Mouse (Mus musculus): Measurements from ENCODE around the gene Strada. TPM values are rescaled to one million over a fixed set of nuclear protein-coding genes. Genes with fewer than 3 reads are reported as not detected.
"Not testable (repeated sequence)": the region's sequence is repeated elsewhere in the genome, so short reads cannot be mapped to it uniquely, and the experiment has no call there.

Strada gene
- polyA plus RNA-seq, 1 experiment from 2014 or later, result 27.4 TPM

DNA sequence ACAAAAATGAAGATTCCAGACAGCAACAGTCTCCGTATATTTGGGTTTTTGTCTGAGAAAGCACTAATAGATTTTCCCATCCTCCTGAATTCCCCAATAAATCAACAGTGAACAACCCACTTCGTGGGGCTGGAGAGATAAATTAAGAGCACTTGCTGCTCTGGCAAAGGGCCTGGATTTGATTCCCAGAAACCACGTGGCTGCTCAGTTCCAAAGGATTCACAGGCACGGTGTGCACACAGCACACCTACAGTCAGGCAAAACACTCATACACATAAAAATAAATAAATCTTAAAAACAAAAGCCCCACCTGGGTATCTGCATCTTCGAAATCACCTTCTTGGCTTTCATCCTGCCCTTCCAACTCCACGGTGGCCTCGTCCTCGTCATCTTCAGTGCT, 10.8 kb upstream of the Strada start:
- 94% methylated on average over 8 of the region's 8 CpGs for WGBS
- no peak overlapping the region for H3K27ac ChIP-seq
- H3K4me3 ChIP-seq (replicated peaks; ENCODE audit: low read length), result no peak overlapping the region
- no peaks in the 10 kb centered on the region for H3K9me3 ChIP-seq (ENCODE audit: control insufficient read depth, low read length)
- no peak for ATAC-seq (ENCODE audit: low FRiP score)
- no peak for DNase-seq (ENCODE audit: low spot score)
- no peaks in the 10 kb centered on the region for H3K27me3 ChIP-seq (ENCODE audit: control insufficient read depth, insufficient read depth, low read length)
- H3K9ac ChIP-seq, result no peak overlapping the region
- H3K4me2 ChIP-seq (replicated peaks), result no peak overlapping the region
- peaks cover 54% of the 10 kb centered on the region for H3K36me3 ChIP-seq (replicated peaks; ENCODE audit: control insufficient read depth, insufficient read depth)
- H3K4me1 ChIP-seq (replicated peaks; ENCODE audit: control insufficient read depth, insufficient read depth, low read length), result peaks cover 15% of the 10 kb centered on the region

DNA sequence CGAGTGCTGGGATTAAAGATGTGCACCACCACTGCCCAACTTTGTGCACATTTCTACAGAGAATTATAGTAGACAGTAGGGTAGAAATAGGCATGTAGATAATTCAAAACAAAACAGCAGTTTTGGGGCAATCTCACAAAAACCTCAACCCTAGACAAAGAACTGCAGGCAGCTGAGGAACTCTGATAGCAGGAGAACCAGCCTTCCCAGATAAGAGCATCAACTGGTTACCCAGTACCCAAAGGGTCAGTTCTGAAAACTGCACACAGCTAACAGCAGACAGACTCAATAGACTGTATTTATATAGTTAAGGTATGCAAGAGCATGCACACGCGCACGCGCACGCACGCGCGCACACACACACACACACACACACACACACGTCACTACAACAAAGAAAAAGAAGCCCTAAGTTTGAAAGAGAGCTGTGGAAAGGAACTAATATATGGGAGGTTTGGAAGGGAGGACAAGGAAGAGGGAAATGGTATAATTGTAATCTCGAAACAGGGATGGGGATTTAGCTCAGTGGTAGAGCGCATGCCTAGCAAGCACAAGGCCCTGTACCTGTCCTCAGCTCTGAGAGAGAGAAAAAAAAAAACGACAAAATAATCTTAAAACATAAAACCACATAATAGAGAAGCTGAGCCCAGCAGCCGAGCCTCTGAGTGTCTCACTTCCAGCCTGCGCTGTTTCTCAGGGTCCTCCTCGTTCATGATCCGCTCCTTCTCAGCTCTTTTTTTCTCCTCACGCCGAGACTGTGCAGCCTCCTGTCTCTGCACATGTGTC, 438 bp downstream of the Strada start:
- Histone ChIP-seq H3K27me3 (ENCODE audit: control insufficient read depth, insufficient read depth, low read length) (no peaks in the 10 kb centered on the region), H3K4me1 (replicated peaks; ENCODE audit: control insufficient read depth, insufficient read depth, low read length) (no peaks in the 10 kb centered on the region), H3K36me3 (replicated peaks; ENCODE audit: control insufficient read depth, insufficient read depth) (peaks cover 93% of the 10 kb centered on the region), H3K4me3 (replicated peaks; ENCODE audit: low read length) (no peak overlapping the region), H3K27ac (no peak overlapping the region), H3K4me2 (replicated peaks) (no peak overlapping the region), H3K9ac (no peak overlapping the region), H3K9me3 (ENCODE audit: control insufficient read depth, low read length) (no peaks in the 10 kb centered on the region)
- ATAC-seq (ENCODE audit: low FRiP score) (no peak), DNase-seq (ENCODE audit: low spot score) (no peak)
- WGBS, result 94% methylated on average over 19 of the region's 19 CpGs

DNA sequence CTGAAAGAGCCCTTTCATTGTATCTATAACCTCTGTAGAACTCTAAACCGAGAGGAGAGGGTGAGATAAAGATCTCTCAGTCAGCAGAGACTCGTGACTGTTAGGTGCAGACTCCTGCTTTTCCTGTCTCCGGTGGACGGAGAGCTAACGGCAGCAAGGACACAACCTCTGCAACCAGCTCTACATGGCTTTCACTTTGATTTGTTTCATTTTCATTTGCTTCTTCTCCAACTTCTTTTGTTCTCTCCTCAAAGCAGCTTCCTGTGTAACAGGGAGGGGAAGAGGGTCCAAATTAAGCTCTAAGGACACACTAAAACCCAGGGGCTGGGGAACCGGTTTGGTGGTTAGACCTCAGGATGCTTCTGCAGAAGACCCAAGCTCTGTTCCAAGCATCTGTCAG, 1.2 kb downstream of the Strada start:
- H3K36me3 ChIP-seq (replicated peaks; ENCODE audit: control insufficient read depth, insufficient read depth), result peaks cover 88% of the 10 kb centered on the region
- WGBS, result 85% methylated on average over 6 of the region's 6 CpGs
- H3K4me3 ChIP-seq (replicated peaks; ENCODE audit: low read length), result no peak overlapping the region

DNA sequence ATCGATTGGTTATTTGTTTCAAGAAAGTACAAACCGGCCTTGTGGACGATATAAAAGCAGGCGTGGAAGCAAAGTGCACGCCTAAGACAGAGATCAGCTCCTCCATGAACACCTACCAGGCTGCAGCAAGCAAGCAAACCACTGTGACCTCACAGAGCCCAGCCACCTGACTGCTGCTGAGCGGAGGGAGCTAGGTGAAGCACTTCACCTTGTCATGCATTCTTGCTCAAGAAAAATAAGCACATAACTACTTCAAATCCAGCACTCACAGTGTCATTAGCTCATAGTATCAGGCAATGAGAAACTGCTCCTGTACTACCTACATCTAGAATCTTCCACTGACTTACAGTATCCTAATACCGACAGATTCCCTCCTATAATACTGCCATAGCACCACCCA, 2.0 kb downstream of the Strada start:
- not testable (repeated sequence) for H3K9ac ChIP-seq; ATAC-seq (ENCODE audit: low FRiP score); H3K4me3 ChIP-seq (replicated peaks; ENCODE audit: low read length); H3K4me1 ChIP-seq (replicated peaks; ENCODE audit: control insufficient read depth, insufficient read depth, low read length); H3K9me3 ChIP-seq (ENCODE audit: control insufficient read depth, low read length); DNase-seq (ENCODE audit: low spot score); H3K27me3 ChIP-seq (ENCODE audit: control insufficient read depth, insufficient read depth, low read length); H3K4me2 ChIP-seq (replicated peaks); H3K27ac ChIP-seq
- 96% methylated on average over 7 of the region's 7 CpGs for WGBS
- H3K36me3 ChIP-seq (replicated peaks; ENCODE audit: control insufficient read depth, insufficient read depth), result peaks cover 81% of the 10 kb centered on the region

More for the DNA sequence above, 1.2 kb downstream of the Strada start:
- Histone ChIP-seq H3K27ac (no peak overlapping the region), H3K9me3 (ENCODE audit: control insufficient read depth, low read length) (no peaks in the 10 kb centered on the region), H3K27me3 (ENCODE audit: control insufficient read depth, insufficient read depth, low read length) (no peaks in the 10 kb centered on the region), H3K9ac (no peak overlapping the region), H3K4me1 (replicated peaks; ENCODE audit: control insufficient read depth, insufficient read depth, low read length) (no peaks in the 10 kb centered on the region), H3K4me2 (replicated peaks) (no peak overlapping the region)
- ATAC-seq (ENCODE audit: low FRiP score) (no peak), DNase-seq (ENCODE audit: low spot score) (no peak)

DNA sequence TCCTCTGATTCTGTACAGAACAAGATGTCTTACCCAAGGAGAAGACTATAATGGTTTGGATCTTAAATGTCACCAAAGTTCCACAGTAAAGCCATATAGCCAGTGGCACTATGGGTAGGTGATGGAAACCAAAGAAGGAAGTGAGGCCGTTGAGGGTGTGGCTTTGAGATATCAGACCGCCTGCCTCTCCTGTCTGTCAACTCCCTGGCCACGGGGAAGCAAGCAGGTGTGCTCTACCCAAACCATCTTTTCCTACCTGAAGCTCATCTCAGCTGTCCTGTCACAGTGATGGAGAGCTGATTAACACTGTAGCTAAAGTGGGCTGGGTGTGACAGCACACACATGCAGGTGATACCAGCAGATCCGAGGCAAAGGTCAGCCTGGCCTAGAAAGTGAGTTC, 3.7 kb downstream of the Strada start:
- Histone ChIP-seq H3K4me1 (replicated peaks; ENCODE audit: control insufficient read depth, insufficient read depth, low read length) (peaks cover 3% of the 10 kb centered on the region; the same call in 1 of the 2 replicates), H3K9ac (no peak overlapping the region), H3K4me2 (replicated peaks) (no peak overlapping the region), H3K4me3 (replicated peaks; ENCODE audit: low read length) (no peak overlapping the region), H3K27me3 (ENCODE audit: control insufficient read depth, insufficient read depth, low read length) (no peaks in the 10 kb centered on the region), H3K9me3 (ENCODE audit: control insufficient read depth, low read length) (no peaks in the 10 kb centered on the region), H3K27ac (no peak overlapping the region), H3K36me3 (replicated peaks; ENCODE audit: control insufficient read depth, insufficient read depth) (peaks cover 64% of the 10 kb centered on the region)
- DNase-seq (ENCODE audit: low spot score) (no peak), ATAC-seq (ENCODE audit: low FRiP score) (no peak)
- 87% methylated on average over 4 of the region's 4 CpGs for WGBS

DNA sequence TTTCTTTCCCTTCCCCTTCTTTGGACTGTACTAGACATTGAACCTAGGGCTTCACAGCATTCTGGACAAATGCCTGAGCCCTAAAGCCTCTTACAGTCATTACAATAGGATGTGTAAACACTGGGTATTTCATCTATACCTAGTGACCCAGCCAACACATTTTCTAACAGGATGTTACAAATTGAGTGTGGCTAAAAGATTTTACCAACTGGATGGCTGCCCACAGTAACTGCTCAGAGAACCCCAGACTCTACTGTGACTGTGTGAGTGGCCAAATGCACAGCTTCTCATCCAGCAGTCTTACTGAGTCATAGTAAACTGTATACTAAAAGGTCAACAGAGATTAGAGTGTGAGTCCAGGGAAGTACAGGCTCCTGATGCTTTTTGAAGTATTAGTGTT, 6.6 kb downstream of the Strada start:
- no peak overlapping the region for H3K27ac ChIP-seq
- H3K4me2 ChIP-seq (replicated peaks), result no peak overlapping the region
- H3K9me3 ChIP-seq (ENCODE audit: control insufficient read depth, low read length), result no peaks in the 10 kb centered on the region
- no peak for DNase-seq (ENCODE audit: low spot score)
- ATAC-seq (ENCODE audit: low FRiP score), result no peak
- H3K4me1 ChIP-seq (replicated peaks; ENCODE audit: control insufficient read depth, insufficient read depth, low read length), result peaks cover 10% of the 10 kb centered on the region; the same call in 1 of the 2 replicates
- no peak overlapping the region for H3K4me3 ChIP-seq (replicated peaks; ENCODE audit: low read length)
- peaks cover 37% of the 10 kb centered on the region for H3K36me3 ChIP-seq (replicated peaks; ENCODE audit: control insufficient read depth, insufficient read depth)
- no peak overlapping the region for H3K9ac ChIP-seq
- no peaks in the 10 kb centered on the region for H3K27me3 ChIP-seq (ENCODE audit: control insufficient read depth, insufficient read depth, low read length)

- no peaks in the 10 kb centered on the region for H3K9me3 ChIP-seq (ENCODE audit: control insufficient read depth, low read length)
- no peak overlapping the region for H3K27ac ChIP-seq
- no peak overlapping the region for H3K4me3 ChIP-seq (replicated peaks; ENCODE audit: low read length)
- H3K36me3 ChIP-seq (replicated peaks; ENCODE audit: control insufficient read depth, insufficient read depth), result peaks cover 33% of the 10 kb centered on the region
- peaks cover 10% of the 10 kb centered on the region; the same call in 1 of the 2 replicates for H3K4me1 ChIP-seq (replicated peaks; ENCODE audit: control insufficient read depth, insufficient read depth, low read length)
- no peaks in the 10 kb centered on the region for H3K27me3 ChIP-seq (ENCODE audit: control insufficient read depth, insufficient read depth, low read length)
- no peak for ATAC-seq (ENCODE audit: low FRiP score)
- 96% methylated on average over 7 of the region's 7 CpGs for WGBS
- H3K9ac ChIP-seq, result no peak overlapping the region
- DNase-seq (ENCODE audit: low spot score), result no peak
- H3K4me2 ChIP-seq (replicated peaks), result no peak overlapping the region
These were observed 7.1 kb downstream of the Strada start for GRCm38 (mm10) chr11:106194891-106195290.

GRCm38 (mm10) chr11:106194155-106194541, 7.8 kb downstream of the Strada start:
- Histone ChIP-seq H3K27ac (peak overlapping the region; percentile 85), H3K27me3 (ENCODE audit: control insufficient read depth, insufficient read depth, low read length) (no peaks in the 10 kb centered on the region), H3K4me2 (replicated peaks) (peak overlapping the region; percentile 64), H3K36me3 (replicated peaks; ENCODE audit: control insufficient read depth, insufficient read depth) (peaks cover 29% of the 10 kb centered on the region), H3K4me3 (replicated peaks; ENCODE audit: low read length) (peak overlapping the region; percentile 69), H3K9ac (peak overlapping the region; percentile 61), H3K9me3 (ENCODE audit: control insufficient read depth, low read length) (no peaks in the 10 kb centered on the region), H3K4me1 (replicated peaks; ENCODE audit: control insufficient read depth, insufficient read depth, low read length) (peaks cover 10% of the 10 kb centered on the region; the same call in 1 of the 2 replicates)
- no peak for DNase-seq (ENCODE audit: low spot score)
- no peak for ATAC-seq (ENCODE audit: low FRiP score)
- 43% methylated on average over 3 of the region's 3 CpGs for WGBS

GRCm38 (mm10) chr11:106193371-106194154, 8.4 kb downstream of the Strada start:
- Histone ChIP-seq H3K27me3 (ENCODE audit: control insufficient read depth, insufficient read depth, low read length) (no peaks in the 10 kb centered on the region), H3K27ac (peak overlapping the region; percentile 85), H3K4me2 (replicated peaks) (peak overlapping the region; percentile 71), H3K4me1 (replicated peaks; ENCODE audit: control insufficient read depth, insufficient read depth, low read length) (peaks cover 10% of the 10 kb centered on the region; the same call in 1 of the 2 replicates), H3K36me3 (replicated peaks; ENCODE audit: control insufficient read depth, insufficient read depth) (peaks cover 23% of the 10 kb centered on the region), H3K4me3 (replicated peaks; ENCODE audit: low read length) (peak overlapping the region; percentile 69), H3K9me3 (ENCODE audit: control insufficient read depth, low read length) (no peaks in the 10 kb centered on the region), H3K9ac (peak overlapping the region; percentile 71)
- DNase-seq (ENCODE audit: low spot score) (peak; percentile 94), ATAC-seq (ENCODE audit: low FRiP score) (peak; percentile 96)
- WGBS, result under 1% methylated on average over 43 of the region's 44 CpGs
